Mouse (Mus musculus): Measurements from ENCODE around the gene Pkm. TPM values are rescaled to one million over a fixed set of nuclear protein-coding genes. Genes with fewer than 3 reads are reported as not detected.

Gene Pkm
- polyA plus RNA-seq, 1 experiment from 2014 or later, result 1,005 TPM

DNA sequence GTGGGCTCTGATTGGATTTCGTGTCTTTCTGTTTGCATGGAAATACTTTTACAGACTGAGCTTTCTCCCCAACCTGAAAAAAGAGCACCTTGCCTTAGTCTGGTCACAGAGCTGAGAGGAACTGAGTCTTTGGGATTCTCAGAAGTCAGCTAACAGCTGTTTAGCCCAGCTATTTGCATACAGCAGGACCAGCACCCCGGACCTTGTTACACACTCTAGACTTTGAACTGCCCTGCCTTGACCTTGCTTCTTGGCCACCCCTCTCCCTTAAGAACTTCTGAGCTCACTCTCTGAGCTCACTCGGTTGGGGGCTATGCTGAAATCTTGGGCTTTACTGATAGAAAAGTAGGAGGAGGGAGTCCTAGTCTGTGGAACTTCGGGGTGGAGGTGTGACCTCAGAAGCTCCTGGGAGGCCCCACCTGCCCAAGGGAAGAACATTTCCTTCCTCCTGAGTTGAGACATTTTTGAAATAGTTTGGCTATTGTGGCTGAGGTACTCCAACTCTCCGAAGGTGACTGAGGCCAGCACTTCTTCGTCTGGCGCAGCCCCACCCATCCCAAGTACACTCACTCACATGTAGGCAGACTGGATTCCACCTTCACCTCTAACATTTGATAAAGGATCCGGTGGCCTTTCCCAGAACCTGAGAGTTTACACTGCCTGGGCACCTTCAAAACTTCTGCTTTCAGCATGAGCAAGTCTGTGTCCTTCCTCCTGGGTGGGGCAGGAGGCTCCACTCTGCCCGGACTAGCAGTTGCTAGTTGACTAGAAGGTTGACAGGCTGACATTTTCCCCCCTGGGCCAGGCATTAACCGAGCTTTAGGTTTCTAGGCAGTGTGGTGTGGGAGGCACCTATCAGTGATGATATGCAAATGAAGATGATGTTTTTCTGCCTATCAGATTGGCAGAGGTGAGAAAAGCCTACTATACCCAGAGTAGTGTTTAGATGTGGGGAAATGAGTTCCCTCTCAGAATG, 51.0 kb downstream of the Pkm start:
- H3K27ac ChIP-seq (replicated peaks; ENCODE audit: low read depth, low read length), result no peak overlapping the region
- WGBS, result 45% methylated on average over 10 of the region's 10 CpGs
- ATAC-seq (ENCODE audit: low read depth) (no peak), DNase-seq (ENCODE audit: low spot score) (no peak)
- no peaks in the 10 kb centered on the region for H3K9me3 ChIP-seq (ENCODE audit: control insufficient read depth, low read length)
- no peaks in the 10 kb centered on the region for H3K36me3 ChIP-seq (ENCODE audit: control insufficient read depth, insufficient read depth, low read length)
- H3K27me3 ChIP-seq (replicated peaks; ENCODE audit: control insufficient read depth, insufficient read depth, low read length), result no peaks in the 10 kb centered on the region
- H3K4me1 ChIP-seq (ENCODE audit: control insufficient read depth, insufficient read depth, low read length), result no peaks in the 10 kb centered on the region
- H3K4me3 ChIP-seq (ENCODE audit: low read depth, low read length), result no peak overlapping the region
- no peak overlapping the region for H3K4me2 ChIP-seq (ENCODE audit: low read depth, low read length)
- no peak overlapping the region for H3K9ac ChIP-seq (ENCODE audit: low read depth, low read length)

DNA sequence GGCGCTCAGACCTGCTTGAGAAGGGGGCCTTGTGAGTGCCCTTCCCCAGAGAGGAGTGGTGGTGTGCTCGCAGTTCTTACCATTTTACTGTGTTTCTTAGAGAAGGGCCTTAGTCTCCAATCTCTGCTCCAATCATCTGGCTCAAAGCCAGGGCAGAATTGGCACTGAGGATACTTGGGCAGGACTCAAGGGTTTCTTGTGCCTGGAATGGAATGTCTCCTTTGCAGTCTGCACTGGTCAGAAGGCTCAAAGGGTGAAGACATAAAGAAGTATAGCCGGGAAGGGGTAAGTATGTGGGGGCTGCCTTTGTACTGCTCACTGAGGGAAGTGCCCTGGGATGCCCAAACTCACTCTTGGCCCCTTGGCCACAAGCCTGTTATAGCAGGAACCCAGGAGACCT, 53.1 kb downstream of the Pkm start:
- DNase-seq (ENCODE audit: low spot score), result no peak
- Histone ChIP-seq H3K4me2 (ENCODE audit: low read depth, low read length) (no peak overlapping the region), H3K9me3 (ENCODE audit: control insufficient read depth, low read length) (no peaks in the 10 kb centered on the region), H3K36me3 (ENCODE audit: control insufficient read depth, insufficient read depth, low read length) (no peaks in the 10 kb centered on the region), H3K4me1 (ENCODE audit: control insufficient read depth, insufficient read depth, low read length) (no peaks in the 10 kb centered on the region), H3K27ac (replicated peaks; ENCODE audit: low read depth, low read length) (no peak overlapping the region), H3K9ac (ENCODE audit: low read depth, low read length) (no peak overlapping the region), H3K4me3 (ENCODE audit: low read depth, low read length) (no peak overlapping the region), H3K27me3 (replicated peaks; ENCODE audit: control insufficient read depth, insufficient read depth, low read length) (no peaks in the 10 kb centered on the region)
- ATAC-seq (ENCODE audit: low read depth), result no peak
- WGBS, result 77% methylated on average over 3 of the region's 3 CpGs

DNA sequence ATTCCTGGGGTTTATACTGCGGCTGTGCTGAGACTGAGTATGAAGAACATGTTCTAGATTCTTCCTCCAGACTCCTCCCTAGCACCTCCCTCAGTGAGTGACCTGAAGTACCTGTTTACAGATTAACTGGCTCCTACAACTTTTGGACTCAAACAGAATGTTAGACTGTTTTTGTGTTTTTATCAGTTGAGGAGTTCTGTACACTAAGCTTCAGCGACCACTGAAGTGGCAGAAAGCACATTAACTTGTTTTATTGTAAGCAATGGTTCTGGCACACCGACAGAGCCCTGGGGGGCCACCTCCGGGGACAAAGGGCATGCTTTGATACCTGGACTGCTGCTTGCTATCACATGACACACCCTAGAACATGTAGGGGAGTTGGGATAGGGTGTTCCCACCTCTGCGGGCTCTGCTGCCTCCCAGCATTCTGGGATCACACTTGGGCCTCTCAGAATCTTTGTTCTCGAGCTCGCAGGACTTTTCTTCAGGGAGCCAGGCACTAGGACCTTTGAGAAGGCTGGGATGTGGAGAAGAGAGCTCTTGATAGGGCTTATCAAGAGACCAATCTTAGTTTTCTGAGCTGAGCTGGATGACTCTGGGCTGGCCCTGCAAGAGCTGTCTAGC, 60.2 kb downstream of the Pkm start:
- Histone ChIP-seq H3K4me2 (ENCODE audit: low read depth, low read length) (no peak overlapping the region), H3K4me3 (ENCODE audit: low read depth, low read length) (no peak overlapping the region), H3K4me1 (ENCODE audit: control insufficient read depth, insufficient read depth, low read length) (no peaks in the 10 kb centered on the region), H3K36me3 (ENCODE audit: control insufficient read depth, insufficient read depth, low read length) (no peaks in the 10 kb centered on the region), H3K27ac (replicated peaks; ENCODE audit: low read depth, low read length) (no peak overlapping the region), H3K9me3 (ENCODE audit: control insufficient read depth, low read length) (no peaks in the 10 kb centered on the region), H3K9ac (ENCODE audit: low read depth, low read length) (no peak overlapping the region), H3K27me3 (replicated peaks; ENCODE audit: control insufficient read depth, insufficient read depth, low read length) (no peaks in the 10 kb centered on the region)
- no peak for DNase-seq (ENCODE audit: low spot score)
- 64% methylated on average over 7 of the region's 7 CpGs for WGBS
- no peak for ATAC-seq (ENCODE audit: low read depth)

DNA sequence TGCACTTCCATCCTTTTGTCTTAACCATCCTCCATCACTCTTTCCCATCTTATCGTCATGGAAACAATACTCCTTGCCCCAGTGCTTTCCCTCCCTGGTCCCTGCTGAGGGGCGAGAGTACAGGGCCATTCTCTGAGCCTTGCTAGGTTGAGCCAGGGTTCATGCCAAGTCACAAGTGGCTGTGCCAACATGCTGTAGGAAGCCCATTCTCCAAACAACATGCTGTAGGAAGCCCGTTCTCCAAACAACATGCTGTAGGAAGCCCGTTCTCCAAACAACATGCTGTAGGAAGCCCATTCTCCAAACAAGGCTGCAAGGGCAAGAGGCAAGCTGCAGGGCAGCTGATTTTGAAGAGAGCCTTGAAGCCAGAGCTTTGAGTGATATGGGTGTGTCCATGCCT, 62.1 kb downstream of the Pkm start:
- ATAC-seq (ENCODE audit: low read depth), result no peak

DNA sequence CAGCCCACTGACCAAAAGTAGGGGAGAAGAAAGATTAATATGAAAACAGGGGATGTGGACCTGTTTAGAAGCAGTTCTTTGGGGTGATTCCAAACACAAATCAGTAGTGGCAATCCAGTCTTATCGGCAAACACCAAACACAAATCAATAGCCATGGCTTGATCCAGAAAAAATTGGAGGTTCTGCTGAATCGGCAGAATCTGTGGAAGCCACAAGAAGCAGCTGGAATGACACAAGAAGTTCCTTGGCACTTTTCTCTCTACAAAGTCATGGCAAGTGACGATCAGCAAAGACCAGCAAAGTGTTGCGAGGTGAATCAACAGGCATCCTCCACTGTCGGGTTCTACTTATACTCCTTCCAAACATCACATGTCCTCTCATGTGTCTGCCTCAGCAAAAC, 65.0 kb downstream of the Pkm start:
- ATAC-seq (ENCODE audit: low read depth), result no peak
- Histone ChIP-seq H3K27ac (replicated peaks; ENCODE audit: low read depth, low read length) (no peak overlapping the region), H3K4me3 (ENCODE audit: low read depth, low read length) (no peak overlapping the region), H3K36me3 (ENCODE audit: control insufficient read depth, insufficient read depth, low read length) (no peaks in the 10 kb centered on the region), H3K9me3 (ENCODE audit: control insufficient read depth, low read length) (no peaks in the 10 kb centered on the region), H3K9ac (ENCODE audit: low read depth, low read length) (no peak overlapping the region), H3K4me2 (ENCODE audit: low read depth, low read length) (no peak overlapping the region), H3K4me1 (ENCODE audit: control insufficient read depth, insufficient read depth, low read length) (peaks cover 9% of the 10 kb centered on the region), H3K27me3 (replicated peaks; ENCODE audit: control insufficient read depth, insufficient read depth, low read length) (no peaks in the 10 kb centered on the region)
- WGBS, result 81% methylated on average over 5 of the region's 5 CpGs
- no peak for DNase-seq (ENCODE audit: low spot score)

More for the DNA sequence above, 62.1 kb downstream of the Pkm start:
- no peak overlapping the region for H3K27ac ChIP-seq (replicated peaks; ENCODE audit: low read depth, low read length)
- H3K27me3 ChIP-seq (replicated peaks; ENCODE audit: control insufficient read depth, insufficient read depth, low read length), result no peaks in the 10 kb centered on the region
- H3K4me1 ChIP-seq (ENCODE audit: control insufficient read depth, insufficient read depth, low read length), result no peaks in the 10 kb centered on the region; the same call in 1 of the 2 replicates
- no peaks in the 10 kb centered on the region for H3K36me3 ChIP-seq (ENCODE audit: control insufficient read depth, insufficient read depth, low read length)
- no peak overlapping the region for H3K4me3 ChIP-seq (ENCODE audit: low read depth, low read length)
- no peak overlapping the region for H3K4me2 ChIP-seq (ENCODE audit: low read depth, low read length)
- H3K9ac ChIP-seq (ENCODE audit: low read depth, low read length), result no peak overlapping the region
- DNase-seq (ENCODE audit: low spot score), result no peak
- 91% methylated on average over 4 of the region's 4 CpGs for WGBS
- no peaks in the 10 kb centered on the region for H3K9me3 ChIP-seq (ENCODE audit: control insufficient read depth, low read length)

DNA sequence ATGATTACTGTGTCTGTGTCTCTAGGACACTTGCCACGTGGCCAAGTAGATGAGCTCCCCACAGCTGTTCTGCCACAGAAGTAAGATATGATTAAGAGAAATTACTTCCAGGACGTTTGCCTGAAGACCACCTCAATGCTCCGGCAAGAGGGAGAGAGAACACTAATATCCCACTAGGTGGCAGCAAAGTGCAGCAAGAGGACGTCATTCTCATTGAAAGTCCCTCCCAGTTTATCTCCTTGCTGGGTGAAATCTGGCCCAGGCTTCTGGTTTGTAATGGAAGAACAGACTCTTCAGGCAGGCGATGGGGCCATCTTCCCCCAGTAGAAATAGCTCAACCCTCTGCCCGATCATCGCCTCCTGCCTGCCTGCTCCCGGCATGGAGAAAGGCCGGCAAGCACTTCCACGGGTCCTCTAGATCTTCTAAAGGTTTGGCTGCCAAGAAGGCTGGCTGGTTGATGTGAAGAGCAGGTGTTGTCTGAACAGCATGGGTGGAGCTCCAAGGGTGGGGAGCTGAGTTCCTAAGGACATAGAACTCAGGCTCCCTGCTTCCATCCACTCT, 67.0 kb downstream of the Pkm start:
- ATAC-seq (ENCODE audit: low read depth) (peak; percentile 71), DNase-seq (ENCODE audit: low spot score) (peak; percentile 93)
- H3K4me3 ChIP-seq (ENCODE audit: low read depth, low read length), result peak overlapping the region; percentile 18
- no peaks in the 10 kb centered on the region for H3K36me3 ChIP-seq (ENCODE audit: control insufficient read depth, insufficient read depth, low read length)
- no peaks in the 10 kb centered on the region for H3K27me3 ChIP-seq (replicated peaks; ENCODE audit: control insufficient read depth, insufficient read depth, low read length)
- H3K27ac ChIP-seq (replicated peaks; ENCODE audit: low read depth, low read length), result peak overlapping the region; percentile 39; the same call in 1 of the 2 replicates
- peak overlapping the region; percentile 41 for H3K4me2 ChIP-seq (ENCODE audit: low read depth, low read length)
- H3K9ac ChIP-seq (ENCODE audit: low read depth, low read length), result peak overlapping the region; percentile 15; the same call in 1 of the 2 replicates
- WGBS, result 15% methylated on average over 10 of the region's 10 CpGs
- H3K4me1 ChIP-seq (ENCODE audit: control insufficient read depth, insufficient read depth, low read length), result peaks cover 9% of the 10 kb centered on the region
- no peaks in the 10 kb centered on the region for H3K9me3 ChIP-seq (ENCODE audit: control insufficient read depth, low read length)

DNA sequence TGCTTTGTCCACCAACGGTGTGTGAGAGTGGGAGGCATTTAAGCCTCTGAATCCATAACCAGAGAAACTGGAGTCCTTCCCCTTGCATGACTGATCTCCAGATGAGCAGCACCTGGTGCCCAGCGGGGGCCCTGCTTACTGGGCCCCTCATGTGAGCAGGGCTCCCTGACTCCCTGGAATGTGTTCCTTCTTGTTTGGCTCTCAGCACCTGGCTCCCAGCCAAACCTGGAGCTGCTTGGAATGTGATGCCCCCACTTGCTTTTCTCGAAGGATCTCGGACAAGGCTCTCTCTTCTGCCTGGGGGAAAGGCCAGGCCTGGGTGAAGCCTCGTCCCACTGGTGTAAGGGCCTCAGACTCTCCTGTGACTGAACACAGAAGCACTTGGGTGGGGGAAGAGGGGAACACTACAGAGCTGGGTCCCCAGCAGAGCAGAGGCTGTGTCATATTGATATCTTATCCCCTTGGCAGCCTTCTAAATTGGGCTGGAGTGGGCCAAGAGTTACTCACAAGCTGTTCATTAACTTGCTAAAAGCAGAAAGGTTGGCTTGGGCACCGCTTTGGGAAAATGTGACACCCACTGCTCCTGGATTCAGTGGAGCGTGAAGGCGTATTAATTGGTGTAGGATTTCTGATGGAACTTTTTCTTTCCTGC, 67.7 kb downstream of the Pkm start:
- no peak overlapping the region for H3K9ac ChIP-seq (ENCODE audit: low read depth, low read length)
- DNase-seq (ENCODE audit: low spot score) (peak; percentile 82), ATAC-seq (ENCODE audit: low read depth) (peak; percentile 83)
- peaks cover 9% of the 10 kb centered on the region for H3K4me1 ChIP-seq (ENCODE audit: control insufficient read depth, insufficient read depth, low read length)
- H3K4me3 ChIP-seq (ENCODE audit: low read depth, low read length), result no peak overlapping the region
- no peaks in the 10 kb centered on the region for H3K9me3 ChIP-seq (ENCODE audit: control insufficient read depth, low read length)
- WGBS, result 38% methylated on average over 8 of the region's 8 CpGs
- no peaks in the 10 kb centered on the region for H3K36me3 ChIP-seq (ENCODE audit: control insufficient read depth, insufficient read depth, low read length)
- H3K27me3 ChIP-seq (replicated peaks; ENCODE audit: control insufficient read depth, insufficient read depth, low read length), result no peaks in the 10 kb centered on the region
- H3K4me2 ChIP-seq (ENCODE audit: low read depth, low read length), result no peak overlapping the region
- peak overlapping the region; percentile 72 for H3K27ac ChIP-seq (replicated peaks; ENCODE audit: low read depth, low read length)

DNA sequence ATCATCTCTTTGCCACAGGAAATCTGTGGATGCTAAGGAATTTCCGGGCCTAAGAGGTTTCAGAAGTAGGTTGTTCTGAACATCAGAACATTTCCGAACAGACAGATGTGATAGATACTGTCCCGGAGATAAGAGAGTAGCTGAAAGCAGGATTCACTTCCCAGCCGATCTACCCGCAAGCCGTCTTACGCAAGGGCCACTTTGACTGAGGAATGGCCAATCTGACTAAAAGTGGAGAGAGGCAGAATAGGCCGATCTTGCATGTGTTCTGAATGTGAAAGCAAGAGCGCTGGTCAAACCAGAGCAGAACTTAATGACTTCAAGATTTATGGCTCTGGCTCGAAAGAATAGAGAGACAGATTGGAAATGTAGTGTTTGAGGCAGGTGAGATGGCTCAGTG, 69.3 kb downstream of the Pkm start:
- Histone ChIP-seq H3K4me2 (ENCODE audit: low read depth, low read length) (no peak overlapping the region), H3K27ac (replicated peaks; ENCODE audit: low read depth, low read length) (no peak overlapping the region), H3K27me3 (replicated peaks; ENCODE audit: control insufficient read depth, insufficient read depth, low read length) (no peaks in the 10 kb centered on the region), H3K36me3 (ENCODE audit: control insufficient read depth, insufficient read depth, low read length) (no peaks in the 10 kb centered on the region), H3K4me3 (ENCODE audit: low read depth, low read length) (no peak overlapping the region), H3K4me1 (ENCODE audit: control insufficient read depth, insufficient read depth, low read length) (peaks cover 9% of the 10 kb centered on the region), H3K9ac (ENCODE audit: low read depth, low read length) (no peak overlapping the region), H3K9me3 (ENCODE audit: control insufficient read depth, low read length) (no peaks in the 10 kb centered on the region)
- no peak for ATAC-seq (ENCODE audit: low read depth)
- WGBS, result 81% methylated on average over 10 of the region's 10 CpGs
- DNase-seq (ENCODE audit: low spot score), result no peak

All from embryonic facial prominence, embryonic 14.5 days (tissue).